Mouse (Mus musculus) lung, embryonic 16.5 days (tissue): ENCODE results near the gene Tex38. TPM values are rescaled to one million over a fixed set of nuclear protein-coding genes. Genes with fewer than 3 reads are reported as not detected.

Source experiments
- ATAC-seq: fragments of 200-750 bp; cut with Nextera tagmentation; 2 replicates; pipeline ENCODE4 v1.8.0; 2017; ENCODE audit warnings: low read depth, mild to moderate bottlenecking, moderate library complexity
- H3K27ac ChIP-seq: fragments of 300-500 bp; sonication (generic); 2 replicates; pipeline ENCODE4 v1.5.1; 2014; ENCODE audit warnings: mild to moderate bottlenecking, control low read depth, low read length
- H3K27me3 ChIP-seq: fragments of 300-500 bp; sonication (generic); 2 replicates; pipeline ENCODE4 v1.6.1; 2014; ENCODE audit warnings: low read depth, low read length, mixed read lengths; ENCODE audit not compliant: control insufficient read depth, insufficient read depth
- H3K36me3 ChIP-seq: fragments of 300-500 bp; sonication (generic); 2 replicates; pipeline ENCODE4 v1.6.1; 2014; ENCODE audit warnings: low read length; ENCODE audit not compliant: control insufficient read depth, insufficient read depth
- H3K4me1 ChIP-seq: fragments of 300-500 bp; sonication (generic); replicated peaks from 2 replicates; pipeline ENCODE4 v1.6.1; 2014; ENCODE audit warnings: low read length, mixed read lengths; ENCODE audit not compliant: control insufficient read depth, insufficient read depth
- H3K4me2 ChIP-seq: fragments of 300-500 bp; sonication (generic); 2 replicates; pipeline ENCODE4 v1.6.1; 2014; ENCODE audit warnings: low read depth, low read length, control low read depth
- H3K4me3 ChIP-seq: fragments of 300-500 bp; sonication (generic); 2 replicates; pipeline ENCODE4 v1.5.1; 2014; ENCODE audit warnings: mild to moderate bottlenecking, low read length, control low read depth
- H3K9ac ChIP-seq: fragments of 300-500 bp; sonication (generic); 2 replicates; pipeline ENCODE4 v1.6.1; 2014; ENCODE audit warnings: low read length, control low read depth
- H3K9me3 ChIP-seq: fragments of 300-500 bp; sonication (generic); 2 replicates; pipeline ENCODE4 v1.6.1; 2016; ENCODE audit warnings: low read length; ENCODE audit not compliant: control insufficient read depth
- WGBS: fragments of 180-500 bp; shearing (Covaris S2); extraction: QIAGEN DNeasy Blood & Tissue Kit; methylation state at CpG from one replicate; pipeline ENCODE4 v1.1.7; 2014; 5-methylcytosine and 5-hydroxymethylcytosine counted together
- polyA plus RNA-seq: library from polyadenylated mRNA; unstranded; fragments of >200 nt; fragmentation: Nextera tagmentation; extraction: Ambion mirVana; gene quantifications from 2 replicates; pipeline ENCODE4 v1.2.1, GENCODE M21; 2015

Tex38 gene
- polyA plus RNA-seq, 1 experiment from 2014 or later, result 0.19 TPM

DNA sequence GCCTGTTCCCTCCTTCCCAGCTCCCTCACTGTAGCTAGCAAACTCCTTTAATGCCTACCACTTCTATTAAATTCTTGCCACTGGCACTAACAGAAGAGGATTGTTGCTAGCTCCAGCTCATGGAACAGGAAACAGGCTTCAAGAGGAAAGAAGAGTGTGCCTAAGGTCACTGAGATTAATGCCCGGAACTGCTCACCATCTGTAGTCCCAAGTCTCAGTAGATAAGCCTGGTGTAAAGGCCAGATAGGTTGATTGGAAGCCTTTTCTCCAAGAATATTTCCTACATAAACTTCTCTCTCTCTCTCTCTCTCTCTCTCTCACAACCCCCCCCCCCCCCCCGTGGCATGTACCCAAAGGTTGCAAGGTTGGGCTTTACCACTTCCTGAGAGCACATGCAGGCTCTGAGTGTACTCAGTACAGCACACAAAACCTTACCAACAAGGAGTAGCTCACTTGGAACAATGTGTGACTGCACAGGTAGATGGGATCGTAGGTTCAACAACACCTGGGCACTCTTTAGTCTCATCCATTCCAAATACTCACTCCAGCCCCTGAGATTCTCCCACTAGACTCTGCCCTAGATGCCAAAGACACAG lies 48.5 kb downstream of the Tex38 start:
- Histone ChIP-seq H3K9ac (no peak overlapping the region), H3K4me2 (no peak overlapping the region), H3K27ac (no peak overlapping the region), H3K4me3 (no peak overlapping the region), H3K4me1 (peaks cover 4% of the 10 kb centered on the region; the same call in 1 of the 2 replicates), H3K9me3 (no peaks in the 10 kb centered on the region), H3K36me3 (no peaks in the 10 kb centered on the region), H3K27me3 (no peaks in the 10 kb centered on the region)
- no peak; the same call in 1 of the 2 replicates for ATAC-seq
- WGBS, result 58% methylated on average over 2 of the region's 3 CpGs

DNA sequence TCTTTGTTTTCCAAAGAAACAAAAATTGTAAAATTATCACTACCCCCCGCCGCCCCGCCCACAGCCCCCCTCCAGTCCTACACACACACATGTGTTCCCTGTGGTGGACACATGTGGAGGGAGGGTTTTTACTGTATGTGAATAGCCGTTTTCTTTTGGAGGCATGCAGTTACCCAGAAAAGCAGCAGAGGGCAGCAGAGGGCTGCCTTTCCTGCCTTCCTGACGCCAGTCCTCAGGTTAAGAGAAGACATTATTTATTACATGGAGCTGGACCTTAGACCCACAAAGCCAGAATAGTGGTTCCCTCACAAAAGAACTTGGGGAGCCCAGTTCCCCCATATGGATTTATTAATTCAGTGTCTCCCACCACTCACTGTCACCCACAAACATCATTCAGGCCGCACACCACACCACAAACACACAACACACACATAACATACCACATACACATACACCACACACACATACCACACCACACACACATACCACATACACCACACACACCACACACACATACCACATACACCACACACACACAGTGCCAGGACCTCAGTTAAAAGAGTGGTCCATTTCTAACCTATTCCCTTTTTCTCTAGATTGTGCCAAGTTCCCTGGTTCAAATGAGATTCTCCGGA lies 49.1 kb downstream of the Tex38 start:
- Histone ChIP-seq H3K4me3 (no peak overlapping the region), H3K36me3 (no peaks in the 10 kb centered on the region), H3K9ac (no peak overlapping the region), H3K4me2 (no peak overlapping the region), H3K4me1 (no peaks in the 10 kb centered on the region), H3K9me3 (no peaks in the 10 kb centered on the region), H3K27me3 (no peaks in the 10 kb centered on the region), H3K27ac (no peak overlapping the region)
- 21% methylated on average over 7 of the region's 7 CpGs for WGBS
- peak; percentile 43 for ATAC-seq

Other genes with a start within 250 kb of the Tex38 start
- not detected in 2 replicates for gene Cyp4a31, start 217.4 kb downstream of the Tex38 start, polyA plus RNA-seq
- gene Cyp4a32, start 180.0 kb downstream of the Tex38 start, polyA plus RNA-seq, result not detected in 2 replicates
- gene Cyp4b1, start 133.3 kb downstream of the Tex38 start, polyA plus RNA-seq, result 27.5 and 32.9 TPM in 2 replicates
- 32.4 and 36.9 TPM in 2 replicates for gene Efcab14, start 43.3 kb downstream of the Tex38 start, polyA plus RNA-seq
- 38.6 and 45.1 TPM in 2 replicates for gene Atpaf1, start 3.8 kb upstream of the Tex38 start, polyA plus RNA-seq
- gene Mob3c, start 47.1 kb upstream of the Tex38 start, polyA plus RNA-seq, result 14.2 and 15.6 TPM in 2 replicates
- gene Mknk1, start 58.2 kb upstream of the Tex38 start, polyA plus RNA-seq, result 28.1 and 30.1 TPM in 2 replicates
- not detected in 2 replicates for gene Kncn, start 103.4 kb upstream of the Tex38 start, polyA plus RNA-seq
- not detected in 2 replicates for gene 6430628N08Rik, start 109.6 kb upstream of the Tex38 start, polyA plus RNA-seq
- 0.06 and 0.08 TPM in 2 replicates for gene Dmbx1, start 158.9 kb upstream of the Tex38 start, polyA plus RNA-seq
- gene Faah, start 236.9 kb upstream of the Tex38 start, polyA plus RNA-seq, result 11.0 and 12.1 TPM in 2 replicates